Comparison of ENCODE assay signal across 19 mouse cellular contexts in the genomic region with DNA sequence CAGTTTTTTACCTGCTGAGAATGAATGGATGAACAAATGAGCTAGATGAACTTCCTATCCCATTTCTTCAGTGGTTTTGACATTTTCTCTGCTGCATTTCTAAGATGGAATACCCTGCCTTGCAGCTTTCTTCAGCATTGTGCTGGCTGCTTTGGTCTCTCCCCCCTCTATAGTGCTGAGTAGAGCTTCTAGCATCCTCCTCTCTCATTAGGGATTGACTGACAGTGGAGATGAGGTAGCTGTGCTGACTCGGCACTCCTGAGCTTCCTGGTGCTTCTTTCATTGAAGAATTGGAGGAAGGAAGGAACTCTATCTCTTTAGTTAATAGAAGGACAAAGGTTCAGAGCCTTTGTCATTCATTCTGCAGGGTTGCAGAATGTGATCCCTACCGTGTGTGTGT.
"Had no signal": no experiment of that assay in that cellular context is flagged by ENCODE, and none has a peak within 500 bp of the region (broad histone marks: within the 10 kb centered on the region; RNA-seq: fewer than 3 reads in every experiment).

No protein-coding gene starts in this region.

- H3K9ac ChIP-seq: lung, embryonic 14.5 days; midbrain, embryonic 12.5 days; neural tube, embryonic 13.5 days; neural tube, embryonic 15.5 days had no signal

- DNase-seq: lung, adult 18-20 months; lung, embryonic 14.5 days; lung, postnatal 10 days; lung, postnatal 4 days; midbrain, embryonic 14.5 days; retina, postnatal 1 day; right cerebral cortex, adult 18-20 months; right cerebral cortex, postnatal 25 days; right cerebral cortex, postnatal 4 days; spleen, adult 18-20 months; thymus, adult 18-20 months; thymus, postnatal 14 days; thymus, postnatal 36 days had no signal

- H3K36me3 ChIP-seq: midbrain, embryonic 10.5 days; midbrain, embryonic 12.5 days; neural tube, embryonic 13.5 days; neural tube, embryonic 15.5 days had no signal

- H3K4me2 ChIP-seq: lung, embryonic 14.5 days; midbrain, embryonic 12.5 days; neural tube, embryonic 13.5 days; neural tube, embryonic 15.5 days had no signal

- H3K27ac ChIP-seq: midbrain, embryonic 10.5 days; midbrain, embryonic 12.5 days; neural tube, embryonic 13.5 days; neural tube, embryonic 15.5 days had no signal

- ATAC-seq: midbrain, embryonic 16.5 days had no signal

- H3K27me3 ChIP-seq: midbrain, embryonic 12.5 days; neural tube, embryonic 13.5 days; neural tube, embryonic 15.5 days had no signal

- H3K4me1 ChIP-seq: midbrain, embryonic 10.5 days; midbrain, embryonic 12.5 days; neural tube, embryonic 13.5 days; neural tube, embryonic 15.5 days had no signal

- H3K4me3 ChIP-seq: midbrain, embryonic 10.5 days; midbrain, embryonic 12.5 days; myocyte; neural tube, embryonic 13.5 days; neural tube, embryonic 15.5 days had no signal

- H3K9me3 ChIP-seq: midbrain, embryonic 10.5 days; midbrain, embryonic 12.5 days; neural tube, embryonic 13.5 days; neural tube, embryonic 15.5 days had no signal
